Mouse (Mus musculus) embryonic facial prominence, embryonic 12.5 days (tissue): ENCODE results near the gene Wnt7b. TPM values are rescaled to one million over a fixed set of nuclear protein-coding genes. Genes with fewer than 3 reads are reported as not detected.
A peak's percentile ranks its signal among the peaks of the same experiment; 100 is the strongest.

ENCODE experiments used
- ATAC-seq: fragments of 200-750 bp; cut with Nextera tagmentation; 2 replicates; pipeline ENCODE4 v1.8.0; 2017; ENCODE audit not compliant: insufficient number of reproducible peaks, insufficient read depth, low FRiP score, low TSS enrichment
- H3K27ac ChIP-seq: fragments of 300-500 bp; sonication (generic); 2 replicates; pipeline ENCODE4 v1.5.1; 2016; ENCODE audit warnings: mild to moderate bottlenecking
- H3K27me3 ChIP-seq: fragments of 300-500 bp; sonication (generic); 2 replicates; pipeline ENCODE4 v1.6.1; 2016; ENCODE audit warnings: mild to moderate bottlenecking, moderate library complexity
- H3K36me3 ChIP-seq: fragments of 300-500 bp; sonication (generic); 2 replicates; pipeline ENCODE4 v1.6.1; 2016; ENCODE audit warnings: mild to moderate bottlenecking
- H3K4me1 ChIP-seq: fragments of 300-500 bp; sonication (generic); 2 replicates; pipeline ENCODE4 v1.6.1; 2016
- H3K4me2 ChIP-seq: fragments of 300-500 bp; sonication (generic); replicated peaks from 2 replicates; pipeline ENCODE4 v1.6.1; 2016; ENCODE audit warnings: mild to moderate bottlenecking, moderate library complexity
- H3K4me3 ChIP-seq: fragments of 300-500 bp; sonication (generic); 2 replicates; pipeline ENCODE4 v1.5.1; 2016; ENCODE audit warnings: mild to moderate bottlenecking
- H3K9ac ChIP-seq: fragments of 300-500 bp; sonication (generic); 2 replicates; pipeline ENCODE4 v1.6.1; 2016; ENCODE audit warnings: mild to moderate bottlenecking, moderate library complexity
- H3K9me3 ChIP-seq: fragments of 300-500 bp; sonication (generic); 2 replicates; pipeline ENCODE4 v1.6.1; 2016; ENCODE audit warnings: mild to moderate bottlenecking, moderate library complexity
- WGBS: fragments of 180-500 bp; shearing (Covaris S2); methylation state at CpG from one replicate; pipeline ENCODE4 v1.1.7; 2016; 5-methylcytosine and 5-hydroxymethylcytosine counted together
- polyA plus RNA-seq: library from polyadenylated mRNA; unstranded; fragments of >200 nt; fragmentation: Nextera tagmentation; extraction: Ambion mirVana; gene quantifications from 2 replicates; pipeline ENCODE4 v1.2.1, GENCODE M21; 2016

Gene Wnt7b
- 31.5 and 34.3 TPM in 2 replicates for polyA plus RNA-seq

DNA sequence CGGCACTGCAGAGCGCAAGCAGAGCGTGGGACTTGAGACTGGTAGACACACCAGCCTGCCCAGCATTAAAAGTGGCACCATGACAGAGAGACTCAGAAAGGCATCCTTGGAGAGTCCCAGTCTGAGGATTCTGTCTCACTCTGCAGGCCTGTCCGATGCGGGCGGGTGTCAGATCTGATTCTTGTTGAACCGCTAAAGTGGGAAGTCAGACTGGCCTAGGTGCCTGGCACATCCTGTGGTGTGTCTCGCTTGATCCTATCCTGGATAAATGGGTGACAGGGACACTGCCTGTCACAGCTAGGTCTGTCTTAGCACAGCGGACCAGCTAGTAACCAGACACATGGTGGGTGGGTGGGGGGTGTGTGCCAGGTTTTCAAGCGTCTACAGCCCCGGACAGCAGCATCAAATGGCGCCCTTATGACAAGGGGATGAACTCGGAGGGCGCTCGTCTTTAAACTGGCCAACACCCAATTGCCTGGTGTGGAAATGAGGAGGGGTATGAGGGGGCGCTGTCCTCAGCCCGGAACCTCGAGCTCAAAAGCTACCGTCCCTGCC lies at the start of gene Wnt7b:
TSS of gene Wnt7b (minus strand) at position 118 of the 555 bp plus-strand sequence.
- Histone ChIP-seq H3K4me3 (peak within 1 kb of the TSS; percentile 55), H3K36me3 (no peaks in the 10 kb centered on the region), H3K4me2 (peak within 1 kb of the TSS; percentile 96), H3K9ac (peak within 1 kb of the TSS; percentile 56), H3K27me3 (peaks cover 73% of the 10 kb centered on the region), H3K27ac (0 out of 2 replicates have a peak within 1 kb of the TSS, but pooled peaks have one; percentile 41), H3K4me1 (peaks cover 25% of the 10 kb centered on the region), H3K9me3 (no peaks in the 10 kb centered on the region)
- ATAC-seq, result no peak
- WGBS, result 3% methylated on average over 19 of the region's 19 CpGs

DNA sequence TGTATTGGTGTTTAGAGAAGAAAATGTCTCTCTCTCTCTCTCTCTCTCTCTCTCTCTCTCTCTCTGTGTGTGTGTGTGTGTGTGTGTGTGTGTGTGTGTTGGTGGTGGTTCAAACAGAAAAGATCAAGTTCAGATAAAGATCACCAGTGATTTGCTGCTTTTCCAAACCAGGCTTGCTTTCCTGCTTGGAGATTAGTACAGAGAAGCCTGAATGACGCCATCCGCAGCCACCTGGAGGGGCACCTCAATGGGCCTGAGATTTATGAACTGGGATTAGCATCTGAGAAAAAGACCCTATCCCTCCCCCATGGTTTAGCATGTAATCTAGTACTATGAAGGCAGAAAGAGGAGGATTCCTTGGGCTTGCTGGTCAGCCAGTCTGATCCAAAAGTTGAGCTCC lies 49.3 kb upstream of the Wnt7b start:
- no peak overlapping the region for H3K4me2 ChIP-seq
- no peak overlapping the region for H3K27ac ChIP-seq
- no peak overlapping the region for H3K9ac ChIP-seq
- peaks cover 3% of the 10 kb centered on the region; the same call in 1 of the 2 replicates for H3K4me1 ChIP-seq
- peaks cover 11% of the 10 kb centered on the region for H3K27me3 ChIP-seq
- no peaks in the 10 kb centered on the region for H3K9me3 ChIP-seq
- no peak overlapping the region for H3K4me3 ChIP-seq
- H3K36me3 ChIP-seq, result no peaks in the 10 kb centered on the region
- 39% methylated on average over 2 of the region's 2 CpGs for whole genome bisulfite sequencing
- ATAC-seq, result no peak

DNA sequence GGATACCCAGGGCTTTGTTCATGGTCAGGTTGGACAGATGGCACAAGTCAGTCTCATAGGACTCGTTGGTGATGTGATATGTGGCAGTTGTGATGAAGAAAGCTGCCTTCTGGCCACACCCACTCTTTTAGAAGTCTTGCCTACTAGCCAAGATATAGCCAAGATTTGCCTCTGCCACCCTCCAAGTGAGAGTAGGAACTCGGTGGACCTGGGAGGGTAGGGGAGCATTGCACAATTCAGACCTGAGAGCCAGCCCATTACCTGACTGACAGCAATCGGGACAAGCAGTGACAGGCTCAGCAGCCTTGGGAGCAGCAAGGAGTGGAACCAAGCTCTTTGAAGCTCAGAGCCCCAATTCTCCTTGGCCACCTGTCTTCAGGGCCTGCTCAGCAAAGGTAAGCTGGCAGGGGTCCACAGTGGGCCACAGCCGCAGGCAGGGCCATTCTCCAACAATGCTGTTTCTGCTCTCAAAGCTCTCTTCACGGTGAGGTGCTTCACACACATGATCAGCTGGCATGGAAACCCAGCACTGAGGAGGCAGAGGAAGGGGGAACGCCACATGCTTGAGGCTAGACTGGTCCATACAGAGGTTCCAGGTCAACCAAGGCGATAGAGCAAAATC lies 47.8 kb upstream of the Wnt7b start:
- Histone ChIP-seq H3K27ac (no peak overlapping the region), H3K9me3 (no peaks in the 10 kb centered on the region), H3K4me1 (peaks cover 6% of the 10 kb centered on the region; the same call in 1 of the 2 replicates), H3K36me3 (no peaks in the 10 kb centered on the region), H3K9ac (no peak overlapping the region), H3K4me3 (no peak overlapping the region), H3K27me3 (peaks cover 27% of the 10 kb centered on the region), H3K4me2 (no peak overlapping the region)
- no peak for ATAC-seq
- WGBS, result 75% methylated on average over 7 of the region's 7 CpGs

DNA sequence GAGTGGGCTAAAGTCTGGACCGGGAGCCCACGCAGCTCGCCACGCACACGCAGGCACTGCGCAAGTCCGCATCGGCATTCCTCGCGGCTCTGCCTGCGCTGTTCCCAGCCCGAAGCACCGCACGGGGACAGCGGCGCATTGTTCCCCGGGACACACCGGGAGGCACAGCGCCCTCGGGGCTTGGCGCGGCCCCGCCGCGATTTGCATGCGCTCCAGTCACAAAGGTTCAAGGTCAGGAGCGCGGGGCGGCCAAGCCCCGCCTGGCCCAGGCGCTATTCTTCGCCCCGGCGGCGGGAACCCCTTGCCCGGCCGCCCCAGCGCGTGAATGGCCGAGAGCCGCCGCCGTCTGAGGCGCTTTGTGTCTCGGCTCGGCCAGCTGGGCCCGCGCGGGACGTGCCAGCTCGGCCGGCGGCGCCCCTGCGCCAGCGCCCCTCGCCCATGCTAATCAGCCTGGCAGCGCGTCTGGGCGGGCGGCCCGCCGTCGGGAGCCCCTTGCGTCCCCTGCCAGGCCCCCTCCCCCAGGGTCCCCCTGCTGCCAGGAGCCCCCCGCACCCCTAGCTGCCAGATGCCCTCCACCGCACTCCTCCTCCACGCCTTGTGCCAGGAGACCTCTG lies 43.5 kb upstream of the Wnt7b start:
- ATAC-seq, result no peak
- H3K4me2 ChIP-seq, result peak overlapping the region; percentile 77
- WGBS, result 1% methylated on average over 64 of the region's 68 CpGs
- no peaks in the 10 kb centered on the region for H3K36me3 ChIP-seq
- H3K27me3 ChIP-seq, result peaks cover 57% of the 10 kb centered on the region
- H3K9me3 ChIP-seq, result peaks cover 6% of the 10 kb centered on the region
- H3K9ac ChIP-seq, result peak overlapping the region; percentile 59
- no peak overlapping the region for H3K27ac ChIP-seq
- 0 out of 2 replicates have a peak, but pooled peaks cover 3% of the 10 kb centered on the region for H3K4me1 ChIP-seq
- peak overlapping the region; percentile 43 for H3K4me3 ChIP-seq

DNA sequence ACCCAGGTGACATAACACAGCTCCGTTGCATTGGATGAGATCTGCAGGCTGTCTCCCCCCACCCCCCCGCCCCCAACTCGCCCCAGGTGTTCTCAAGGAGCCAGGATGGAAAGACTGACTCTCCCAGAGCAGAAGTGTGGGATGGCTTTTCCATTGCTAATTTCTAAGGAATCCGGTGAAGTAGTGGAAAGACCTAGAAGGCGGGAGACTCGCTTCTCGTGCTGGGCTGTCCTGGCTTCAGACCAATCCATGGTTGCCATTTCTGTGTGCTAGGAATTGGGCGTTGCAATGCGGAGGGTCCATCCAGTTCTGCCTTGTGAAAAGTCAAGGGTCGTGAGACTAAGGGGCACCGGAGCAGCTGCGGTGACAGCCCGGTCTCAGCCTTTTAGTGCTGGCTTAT lies 39.9 kb upstream of the Wnt7b start:
- Histone ChIP-seq H3K27me3 (peaks cover 55% of the 10 kb centered on the region), H3K36me3 (no peaks in the 10 kb centered on the region), H3K9me3 (peaks cover 6% of the 10 kb centered on the region), H3K4me2 (no peak overlapping the region), H3K27ac (no peak overlapping the region), H3K4me3 (no peak overlapping the region), H3K9ac (no peak overlapping the region), H3K4me1 (0 out of 2 replicates have a peak, but pooled peaks cover 3% of the 10 kb centered on the region)
- ATAC-seq, result no peak
- 78% methylated on average over 13 of the region's 13 CpGs for WGBS

DNA sequence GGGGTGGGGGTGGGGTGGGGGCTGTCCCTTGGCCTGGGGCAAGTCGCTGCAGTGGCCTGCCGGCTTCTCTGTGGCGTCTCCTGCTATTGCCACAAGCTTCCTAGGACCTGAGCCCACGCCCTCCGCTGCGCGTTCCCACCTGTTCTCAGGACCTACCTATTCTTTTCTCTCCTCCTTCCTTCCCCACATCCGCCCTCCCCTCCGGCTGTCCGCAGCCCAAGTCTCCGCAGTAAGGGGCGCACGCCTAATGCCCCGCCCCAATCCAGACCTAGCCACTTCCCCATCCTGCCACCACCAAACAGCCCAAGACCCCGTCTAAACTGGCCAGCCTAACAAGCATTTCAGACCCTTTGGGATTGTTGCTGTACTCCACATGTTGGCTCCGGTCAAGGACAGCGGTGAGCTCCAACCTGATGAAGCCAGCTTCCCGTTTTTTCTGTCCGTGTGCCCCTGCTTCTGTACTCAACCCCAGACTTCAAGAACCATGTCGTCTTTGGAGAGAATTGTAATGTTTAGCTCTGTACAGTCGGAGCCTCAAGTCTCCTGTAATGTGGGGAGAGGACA lies 33.3 kb upstream of the Wnt7b start:
- ATAC-seq, result no peak
- Histone ChIP-seq H3K4me1 (peaks cover 9% of the 10 kb centered on the region), H3K36me3 (no peaks in the 10 kb centered on the region), H3K9me3 (no peaks in the 10 kb centered on the region), H3K4me2 (0 out of 2 replicates have a peak overlapping the region, but pooled peaks have one; percentile 5), H3K9ac (no peak overlapping the region), H3K27me3 (peaks cover 39% of the 10 kb centered on the region), H3K27ac (no peak overlapping the region), H3K4me3 (no peak overlapping the region)
- 27% methylated on average over 21 of the region's 21 CpGs for WGBS

DNA sequence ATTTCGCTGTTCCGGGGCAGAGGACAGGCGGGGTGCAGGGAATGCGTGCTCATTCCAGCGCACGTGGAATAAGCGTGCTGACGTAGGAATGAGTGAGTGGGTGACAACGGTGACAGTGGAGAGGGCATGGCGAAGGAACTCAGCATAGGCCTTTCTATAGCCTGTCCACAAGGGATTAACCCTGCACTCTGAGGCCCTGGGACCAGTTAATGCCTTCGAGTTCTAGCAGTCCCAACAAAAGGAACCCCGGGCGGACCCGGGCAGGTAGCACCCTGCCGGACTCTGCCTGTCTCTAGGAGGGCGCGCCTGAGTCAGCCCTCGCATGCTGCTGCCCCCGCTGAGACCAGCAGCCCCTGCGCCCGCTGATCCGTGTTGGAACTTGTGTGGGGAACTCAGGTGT lies 32.8 kb upstream of the Wnt7b start:
- H3K4me2 ChIP-seq, result 0 out of 2 replicates have a peak overlapping the region, but pooled peaks have one; percentile 5
- 34% methylated on average over 22 of the region's 22 CpGs for WGBS

DNA sequence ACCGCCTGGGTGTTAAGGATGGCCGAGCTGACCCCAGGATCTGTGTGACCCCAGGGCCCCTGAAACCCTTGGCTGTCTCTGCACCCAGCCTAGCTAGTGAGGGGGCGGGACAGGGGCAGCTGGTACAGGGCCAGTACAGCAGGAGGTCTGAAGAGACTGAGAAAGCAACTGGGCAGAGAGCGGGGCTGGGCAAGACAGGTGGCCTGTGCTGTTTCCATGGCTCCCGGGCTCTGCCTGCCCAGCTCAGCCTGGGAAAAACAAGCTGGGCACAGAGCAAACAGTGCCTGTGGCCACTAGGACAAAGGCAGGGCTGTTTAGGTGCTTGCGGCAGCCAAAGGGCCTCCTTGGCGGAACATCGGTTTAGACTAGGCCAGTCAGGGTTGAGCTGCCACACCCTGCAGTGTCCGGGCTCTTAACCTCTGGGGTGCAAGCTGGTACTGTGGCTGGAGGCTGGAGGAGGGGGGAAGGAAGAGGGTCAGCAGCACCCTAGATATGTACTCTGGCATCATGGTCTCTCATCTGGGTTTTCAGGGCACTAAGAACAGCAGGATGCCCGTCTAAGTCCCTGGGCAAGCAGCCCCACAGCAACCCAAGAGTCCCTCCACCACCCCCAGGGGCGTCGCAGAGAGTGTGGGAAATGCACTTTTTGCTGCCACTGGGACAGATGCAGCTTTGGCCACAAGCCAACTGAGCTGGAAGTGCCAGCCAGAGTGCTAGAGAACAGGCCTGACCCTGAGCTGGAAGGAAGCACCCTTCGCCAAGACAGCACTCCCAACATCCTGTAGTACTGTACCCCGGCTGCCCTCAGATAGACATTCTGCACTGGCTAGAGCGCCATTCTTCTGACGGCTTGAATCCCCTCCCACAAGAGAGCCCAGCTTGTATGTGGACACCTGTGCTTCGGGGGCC lies 31.3 kb upstream of the Wnt7b start:
- Histone ChIP-seq H3K4me1 (peaks cover 10% of the 10 kb centered on the region), H3K36me3 (no peaks in the 10 kb centered on the region), H3K27ac (no peak overlapping the region), H3K27me3 (peaks cover 36% of the 10 kb centered on the region), H3K9me3 (no peaks in the 10 kb centered on the region), H3K4me2 (no peak overlapping the region), H3K9ac (no peak overlapping the region), H3K4me3 (no peak overlapping the region)
- ATAC-seq, result no peak
- WGBS, result 81% methylated on average over 17 of the region's 17 CpGs

More for the DNA sequence above, 32.8 kb upstream of the Wnt7b start:
- Histone ChIP-seq H3K9ac (no peak overlapping the region), H3K4me1 (peaks cover 10% of the 10 kb centered on the region), H3K4me3 (no peak overlapping the region), H3K27me3 (peaks cover 39% of the 10 kb centered on the region), H3K27ac (no peak overlapping the region), H3K9me3 (no peaks in the 10 kb centered on the region), H3K36me3 (no peaks in the 10 kb centered on the region)
- no peak for ATAC-seq

DNA sequence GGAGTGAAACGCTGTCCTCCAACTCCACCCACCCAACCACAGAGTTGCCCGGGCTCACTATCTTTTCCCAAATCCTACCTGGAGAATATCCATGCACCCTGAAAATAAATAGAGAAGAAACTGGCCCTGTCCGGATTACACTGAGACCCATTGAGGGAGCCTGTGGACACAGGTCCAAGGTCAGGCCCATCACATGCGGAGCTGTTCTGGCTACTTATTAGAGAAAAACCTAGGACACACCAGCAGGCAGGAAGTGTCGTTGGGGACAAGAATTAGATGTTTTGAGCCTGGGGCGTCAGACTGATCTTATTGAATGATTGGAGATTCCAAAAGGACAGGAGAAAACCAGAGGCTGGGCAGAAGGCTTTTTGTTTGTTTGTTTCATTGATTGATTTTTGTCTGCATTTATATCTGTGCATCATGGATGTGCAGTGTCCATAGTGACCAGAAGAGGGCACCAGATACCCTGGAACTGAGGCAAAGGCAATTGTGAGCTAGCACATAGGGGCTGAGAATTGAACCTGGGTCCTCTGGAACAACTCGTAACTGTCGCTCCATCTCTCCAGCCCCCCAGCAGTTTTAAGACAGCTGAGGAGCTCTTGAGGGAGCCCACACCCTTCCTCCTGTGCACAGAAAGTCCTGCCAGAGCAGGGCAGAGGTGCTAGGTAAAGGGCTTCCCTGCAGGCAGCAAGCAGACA lies 30.5 kb upstream of the Wnt7b start:
- H3K27ac ChIP-seq, result no peak overlapping the region
- 67% methylated on average over 8 of the region's 8 CpGs for WGBS
- H3K36me3 ChIP-seq, result no peaks in the 10 kb centered on the region
- H3K9ac ChIP-seq, result no peak overlapping the region
- no peaks in the 10 kb centered on the region for H3K9me3 ChIP-seq
- H3K4me1 ChIP-seq, result peaks cover 10% of the 10 kb centered on the region
- H3K27me3 ChIP-seq, result peaks cover 36% of the 10 kb centered on the region
- no peak overlapping the region for H3K4me3 ChIP-seq
- H3K4me2 ChIP-seq, result no peak overlapping the region
- no peak for ATAC-seq

DNA sequence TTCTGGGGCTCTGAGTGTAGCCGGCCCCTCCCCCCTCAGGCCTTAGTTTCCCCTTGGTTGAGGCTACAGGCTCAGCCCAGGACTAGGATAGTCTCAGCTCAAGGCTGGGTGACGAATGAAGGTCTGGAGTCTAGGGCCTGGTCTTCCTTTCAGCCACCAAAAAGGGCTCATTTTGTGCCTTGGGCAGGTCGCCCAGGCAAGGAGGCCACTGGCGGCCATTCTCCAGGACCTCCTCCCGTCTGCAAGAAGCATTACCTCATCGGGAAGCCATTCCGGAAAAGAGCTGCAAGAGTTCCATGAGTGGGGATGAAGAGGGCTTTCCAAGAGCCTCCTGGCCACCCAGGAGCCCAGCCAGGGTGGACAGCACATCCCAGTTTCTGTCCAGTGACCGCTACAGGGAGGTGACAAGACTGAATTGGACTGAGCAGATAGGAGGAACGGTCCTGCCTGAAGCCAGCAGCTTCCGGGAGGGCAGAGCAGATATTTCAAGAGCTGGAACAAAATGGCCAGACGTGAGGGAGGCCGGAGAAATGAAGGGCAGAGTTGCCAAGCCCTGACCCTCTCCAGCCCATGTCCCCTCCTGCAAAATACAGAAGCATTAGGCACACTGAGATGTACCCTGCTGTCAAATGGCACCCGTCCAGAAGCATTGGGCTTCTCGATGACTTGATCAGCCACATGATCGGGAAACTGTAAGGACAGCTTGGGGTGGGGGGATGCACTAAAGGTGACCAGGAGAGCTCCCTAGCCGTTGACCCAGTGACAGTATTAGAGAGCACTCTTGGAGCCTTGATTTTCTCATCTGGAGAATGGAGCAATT lies 29.6 kb upstream of the Wnt7b start:
- Histone ChIP-seq H3K9me3 (no peaks in the 10 kb centered on the region), H3K36me3 (no peaks in the 10 kb centered on the region), H3K27ac (no peak overlapping the region), H3K27me3 (peaks cover 36% of the 10 kb centered on the region), H3K4me3 (no peak overlapping the region), H3K4me1 (peaks cover 10% of the 10 kb centered on the region), H3K4me2 (no peak overlapping the region), H3K9ac (no peak overlapping the region)
- ATAC-seq, result no peak
- WGBS, result 76% methylated on average over 16 of the region's 16 CpGs
